Mouse (Mus musculus): Measurements from ENCODE around the gene Sptssb.
A peak's percentile ranks its signal among the peaks of the same experiment; 100 is the strongest.

The Sptssb gene

DNA sequence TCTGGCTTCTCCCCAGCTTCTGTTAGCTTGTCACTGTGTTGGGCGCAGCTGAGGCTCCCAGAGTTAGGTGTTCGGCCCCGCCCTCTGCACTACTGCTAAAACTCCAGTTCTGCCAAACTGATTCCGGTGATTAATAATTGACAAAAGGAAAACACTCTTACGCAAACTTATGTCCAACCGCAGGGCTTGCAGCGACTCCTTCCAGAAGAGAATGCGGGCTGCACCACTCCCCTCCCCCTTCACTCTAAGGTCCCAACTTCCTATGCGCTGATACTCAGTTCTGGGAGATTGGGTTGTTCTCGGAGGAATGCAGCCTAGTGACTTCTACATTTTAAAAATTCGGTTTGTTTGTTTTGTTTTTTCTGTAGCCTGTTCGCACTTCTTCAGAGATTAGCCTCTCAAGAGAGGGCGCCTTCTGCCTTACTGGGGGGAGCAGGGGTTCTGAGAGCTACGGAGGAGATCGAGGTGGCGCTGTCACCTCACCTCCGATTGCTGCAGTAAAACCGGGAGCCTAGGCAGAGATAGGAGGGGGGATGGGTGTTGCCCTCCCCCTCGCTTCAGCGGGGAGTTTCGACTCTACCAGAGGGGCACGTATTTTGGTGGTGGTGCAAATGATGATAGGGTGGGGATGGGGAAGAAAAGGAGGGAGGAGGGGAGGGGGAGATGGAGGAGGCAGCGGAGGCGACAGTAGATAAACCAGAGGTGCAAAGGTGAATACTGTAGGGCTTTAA, at the start of gene Sptssb:
Gene Sptssb (minus strand): TSS at position 83 of the 731 bp plus-strand sequence.
- peak; percentile 52 for DNase-seq (ENCODE audit: low spot score)

DNA sequence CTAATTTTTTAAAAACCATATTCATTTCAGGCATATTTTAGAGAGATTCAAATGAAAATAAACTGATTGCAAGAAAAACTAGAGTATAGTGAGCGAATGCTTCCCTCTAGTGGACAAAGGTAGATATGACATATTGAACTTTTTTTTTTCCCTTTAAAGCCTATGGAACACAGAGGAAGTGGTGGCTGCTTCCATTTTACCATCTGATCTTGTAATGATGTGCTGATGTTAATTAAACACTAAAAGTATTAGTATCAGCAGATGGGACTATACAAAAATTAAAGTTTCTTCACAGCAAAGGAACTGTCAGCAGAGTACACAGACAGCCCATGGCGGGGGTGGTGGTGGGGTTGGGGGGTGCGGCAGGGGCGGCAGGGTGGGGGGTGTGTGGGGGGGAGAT, 48.3 kb upstream of the Sptssb start:
- DNase-seq (ENCODE audit: low spot score) = peak; percentile 87

DNA sequence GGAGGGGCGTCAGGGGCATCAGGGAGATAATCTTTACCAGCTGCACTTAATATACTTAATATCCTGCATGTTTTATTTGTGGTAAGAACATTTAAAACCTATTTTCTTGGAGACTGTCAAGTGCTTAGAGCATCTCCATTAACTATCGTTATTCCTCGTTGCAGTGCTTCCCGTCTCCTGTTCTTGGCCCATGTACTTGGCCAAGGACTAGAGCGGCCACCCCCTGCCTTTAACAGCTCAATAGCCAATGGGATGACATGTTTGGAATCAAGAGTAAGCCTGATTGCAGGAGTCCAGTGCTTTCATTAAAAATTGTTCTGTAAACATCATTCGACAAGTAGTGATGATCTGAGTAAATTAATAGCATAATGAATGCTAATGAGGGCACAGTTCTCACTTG, 47.8 kb upstream of the Sptssb start:
- DNase-seq (ENCODE audit: low spot score) = no peak

- DNase-seq (ENCODE audit: low spot score) = no peak
Measured at GRCm38 (mm10) chr3:69902787-69903477, 43.2 kb upstream of the Sptssb start.

- no peak for DNase-seq (ENCODE audit: low spot score)
Measured at GRCm38 (mm10) chr3:69902382-69902781, 42.6 kb upstream of the Sptssb start.

GRCm38 (mm10) chr3:69901874-69902381, 42.2 kb upstream of the Sptssb start:
- DNase-seq (ENCODE audit: low spot score) = no peak

- DNase-seq (ENCODE audit: low spot score) = no peak
Measured at GRCm38 (mm10) chr3:69900335-69900734, 40.6 kb upstream of the Sptssb start.

GRCm38 (mm10) chr3:69897917-69898594, 38.3 kb upstream of the Sptssb start:
- DNase-seq (ENCODE audit: low spot score) = peak; percentile 79

- no peak for DNase-seq (ENCODE audit: low spot score)
Measured at GRCm38 (mm10) chr3:69895516-69895915, 35.8 kb upstream of the Sptssb start.

DNA sequence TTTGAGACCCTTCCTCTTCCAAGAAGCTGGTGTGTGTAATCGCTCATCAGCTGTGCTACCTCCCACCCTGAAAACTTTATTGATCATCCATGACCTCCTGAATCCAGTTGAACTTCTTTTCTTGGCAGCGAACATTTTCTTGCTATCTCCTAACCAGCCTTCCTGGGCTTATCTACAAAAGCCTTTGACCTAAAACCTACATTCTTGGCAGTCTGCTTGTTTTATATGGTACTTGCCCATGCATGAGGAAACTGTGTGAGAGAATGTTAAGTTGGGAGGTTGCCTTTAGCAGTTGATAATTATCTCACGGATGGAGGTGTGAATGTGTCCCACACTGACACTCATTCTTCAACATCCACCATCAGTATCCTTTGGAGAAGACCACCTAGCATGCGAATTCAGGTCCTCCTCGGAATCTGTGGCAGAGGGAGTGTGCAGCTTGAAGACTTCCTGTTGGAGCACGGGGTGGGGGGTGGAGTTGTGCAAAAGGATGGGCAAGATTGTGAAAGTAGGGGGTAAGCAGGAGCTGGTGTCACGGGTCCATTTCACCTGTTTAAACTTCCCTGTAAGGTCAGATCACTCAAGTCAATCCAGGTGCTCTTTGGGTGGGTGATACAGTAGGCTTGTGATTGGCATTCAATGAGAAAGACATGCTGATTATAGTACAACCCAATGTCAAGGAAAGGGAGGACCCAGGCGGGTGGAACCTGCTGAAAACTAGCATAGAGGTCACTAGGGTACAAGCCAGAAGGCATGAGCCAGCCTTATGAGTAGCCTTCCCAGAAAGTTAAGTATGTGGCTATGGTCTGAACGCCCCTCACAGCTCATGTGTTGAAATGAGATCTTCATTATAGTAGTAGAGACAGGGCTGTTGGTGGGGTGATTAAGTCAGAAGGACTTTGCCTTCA, 32.7 kb upstream of the Sptssb start:
- no peak for DNase-seq (ENCODE audit: low spot score)

DNA sequence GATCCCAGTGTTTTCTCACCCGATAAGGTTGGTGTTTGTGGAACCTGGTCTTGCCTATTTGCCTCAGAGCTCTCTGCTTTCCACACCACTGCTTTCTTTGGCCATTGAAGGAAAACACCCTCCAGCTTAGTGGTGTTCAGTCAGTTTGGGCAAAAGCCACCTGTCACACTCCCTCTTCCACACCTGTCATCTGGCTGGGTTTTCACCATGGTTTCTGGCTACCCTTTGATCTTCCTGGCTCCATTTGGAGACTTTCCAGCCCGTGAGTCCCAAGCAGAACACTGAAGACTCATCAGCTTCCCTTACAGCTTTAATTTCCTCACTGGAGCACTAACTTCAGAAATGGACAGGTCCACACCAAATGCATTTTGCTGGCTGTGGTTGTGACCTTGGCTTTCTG, 26.1 kb upstream of the Sptssb start:
- DNase-seq (ENCODE audit: low spot score) = no peak

- DNase-seq (ENCODE audit: low spot score) = no peak
Measured at GRCm38 (mm10) chr3:69883710-69884109, 24.0 kb upstream of the Sptssb start.

DNA sequence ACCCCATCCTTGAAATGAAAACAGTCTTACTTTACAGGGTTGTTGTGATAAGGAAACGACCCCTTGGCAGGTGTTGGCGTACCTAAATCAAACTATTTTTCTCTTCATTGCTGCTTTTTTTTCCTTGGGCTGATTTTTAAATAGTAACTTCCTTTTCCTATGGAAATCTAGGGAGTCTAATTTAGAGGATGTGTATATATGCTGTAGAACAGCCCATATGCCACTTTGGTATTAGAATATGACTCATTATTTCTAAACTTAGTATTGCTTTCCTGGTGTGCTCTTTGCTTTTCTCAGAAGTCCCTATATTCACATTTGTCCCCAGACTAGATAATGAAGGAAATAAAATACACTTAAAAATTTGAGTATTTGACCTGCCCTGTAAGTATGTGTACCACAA, 17.8 kb upstream of the Sptssb start:
- no peak for DNase-seq (ENCODE audit: low spot score)

DNA sequence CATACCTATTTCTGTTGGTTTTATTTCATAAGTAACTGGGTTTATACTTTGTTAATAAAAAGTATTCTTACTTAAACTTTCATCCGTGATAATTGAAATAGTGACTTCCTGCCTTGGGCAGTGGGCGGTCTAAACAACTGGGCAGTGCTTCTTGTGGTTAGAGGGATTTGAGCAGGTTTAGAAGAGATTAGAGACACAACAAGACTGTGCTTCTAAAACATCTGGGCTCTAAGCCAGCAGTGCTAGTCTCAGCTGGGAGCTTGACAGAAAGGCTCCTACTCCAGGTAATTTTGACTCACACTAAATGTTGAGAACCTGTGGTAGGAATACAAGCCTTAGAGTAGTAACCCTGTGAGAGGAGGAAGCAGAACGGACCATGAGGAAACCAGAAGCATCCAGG, 15.0 kb upstream of the Sptssb start:
- DNase-seq (ENCODE audit: low spot score) = no peak

GRCm38 (mm10) chr3:69872661-69873327, 13.1 kb upstream of the Sptssb start:
- DNase-seq (ENCODE audit: low spot score) = no peak

DNA sequence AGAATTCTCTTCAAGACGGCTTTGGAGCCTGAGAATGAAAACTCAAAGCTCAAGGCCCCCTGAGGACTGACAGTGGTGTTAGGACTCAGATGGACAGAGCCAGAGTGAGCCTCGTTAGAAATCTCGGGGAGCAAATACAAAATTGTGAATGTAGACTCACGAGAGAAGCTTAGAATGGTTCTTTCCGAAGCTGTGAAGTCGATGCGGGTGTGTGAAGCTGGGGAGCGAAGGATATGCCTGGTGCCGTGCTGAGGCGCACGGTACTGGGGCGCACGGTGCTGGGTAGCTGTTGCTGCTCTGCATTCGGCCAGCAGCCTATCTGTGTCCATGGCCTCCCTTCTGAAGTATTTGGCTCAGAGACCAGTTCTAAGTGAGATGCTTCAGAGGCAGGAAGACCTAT, 11.4 kb upstream of the Sptssb start:
- no peak for DNase-seq (ENCODE audit: low spot score)

DNA sequence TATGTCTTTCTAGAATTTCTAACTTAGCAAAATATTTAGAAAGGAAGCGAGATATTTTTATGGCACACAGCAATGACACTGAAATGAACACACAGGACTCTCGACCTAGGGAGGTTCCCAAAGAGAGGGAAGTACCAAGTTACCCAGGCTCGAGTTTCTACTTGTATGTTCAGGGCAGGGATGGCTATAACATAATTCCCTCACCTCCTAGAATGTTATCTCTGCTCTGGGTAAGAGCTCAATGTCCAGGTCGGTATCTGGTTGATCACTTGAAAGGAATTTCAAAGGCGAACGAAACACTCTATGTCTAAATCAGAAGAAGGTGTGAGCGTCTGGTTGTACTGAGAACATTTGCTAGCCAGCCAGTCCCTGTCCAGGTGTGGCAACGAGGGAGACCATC, 10.0 kb upstream of the Sptssb start:
- DNase-seq (ENCODE audit: low spot score) = no peak

GRCm38 (mm10) chr3:69861789-69862395, 2.2 kb upstream of the Sptssb start:
- DNase-seq (ENCODE audit: low spot score) = no peak

DNA sequence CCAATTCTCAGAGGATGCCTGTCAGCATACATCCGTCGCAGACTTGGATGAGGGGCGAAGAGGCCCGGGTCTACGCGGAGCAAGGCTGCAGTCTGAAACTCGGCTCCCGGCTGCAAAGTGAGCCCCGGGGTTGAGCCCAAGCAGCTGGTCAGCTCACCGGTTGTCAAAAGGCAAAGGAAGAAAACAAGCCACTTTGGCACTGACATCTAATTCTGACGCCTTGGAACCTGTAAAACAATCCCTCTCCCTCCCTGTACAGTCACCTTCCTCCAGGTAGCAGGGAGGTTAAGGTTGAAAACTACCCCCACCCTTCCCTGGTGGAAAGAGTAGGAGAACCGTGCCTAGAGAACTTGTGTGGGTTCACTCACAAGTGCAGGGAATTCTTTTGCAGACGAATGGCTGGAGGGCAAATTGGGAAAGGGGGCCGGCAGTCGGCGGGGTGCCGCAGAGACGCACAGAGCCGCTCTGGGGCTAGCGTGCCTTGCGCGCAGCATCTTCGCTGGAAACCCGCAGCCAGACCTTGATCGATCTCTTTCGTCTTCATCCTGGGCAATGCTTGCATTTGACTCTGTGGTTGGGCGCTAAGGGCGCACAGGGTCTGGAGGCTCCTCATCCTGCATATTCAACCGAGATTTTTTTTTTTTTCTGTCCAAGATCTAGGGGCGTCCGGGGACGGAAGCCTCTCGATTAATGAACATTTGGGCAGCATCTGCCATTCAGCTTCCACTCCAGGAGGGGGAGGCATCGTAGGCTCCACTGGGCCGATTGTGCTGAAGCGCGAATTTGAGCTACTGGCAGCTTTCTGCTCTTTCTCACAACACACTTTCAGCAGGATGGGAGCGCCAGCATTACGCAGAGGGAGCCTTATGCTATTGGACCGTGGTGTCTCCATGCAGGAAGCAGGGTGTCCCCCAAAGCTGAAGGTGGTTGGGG, 1.1 kb upstream of the Sptssb start:
- DNase-seq (ENCODE audit: low spot score) = peak; percentile 77

DNA sequence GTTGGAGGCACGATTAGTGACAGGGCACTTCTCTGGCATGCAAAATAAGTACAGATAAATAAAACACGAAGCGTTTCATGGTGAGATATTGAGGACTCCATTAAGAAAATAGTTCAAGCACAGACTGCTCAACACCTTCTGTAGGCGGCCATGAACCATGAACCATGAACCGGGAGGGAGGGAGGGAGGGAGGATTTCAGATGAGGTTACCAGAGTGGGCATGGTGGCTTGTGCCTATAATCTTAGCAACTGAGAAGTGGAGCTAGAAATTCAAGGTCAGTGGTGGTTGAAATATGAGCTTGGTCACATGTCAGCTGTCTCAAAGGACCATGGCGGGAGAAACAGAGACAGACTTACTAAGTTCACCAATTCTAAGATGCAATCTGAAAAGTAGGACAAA, 20.3 kb downstream of the Sptssb start:
- no peak for DNase-seq (ENCODE audit: low spot score)

All from retina, embryonic 14.5 days (tissue).